Mouse (Mus musculus) hindbrain, embryonic 15.5 days (tissue): ENCODE results near the gene Gdf1. TPM values are rescaled to one million over a fixed set of nuclear protein-coding genes. Genes with fewer than 3 reads are reported as not detected.

Source experiments
- ATAC-seq: fragments of 200-750 bp; cut with Nextera tagmentation; 2 replicates; pipeline ENCODE4 v1.8.0; 2017; ENCODE audit warnings: low read depth, moderate number of reproducible peaks, moderate TSS enrichment; ENCODE audit not compliant: low FRiP score
- H3K27ac ChIP-seq: fragments of 300-500 bp; sonication (generic); replicated peaks from 2 replicates; pipeline ENCODE4 v1.5.1; 2015; ENCODE audit warnings: mild to moderate bottlenecking, inconsistent platforms
- H3K27me3 ChIP-seq: fragments of 300-500 bp; sonication (generic); 2 replicates; pipeline ENCODE4 v1.6.1; 2015; ENCODE audit warnings: control low read depth, inconsistent platforms
- H3K36me3 ChIP-seq: fragments of 300-500 bp; sonication (generic); 2 replicates; pipeline ENCODE4 v1.6.1; 2015; ENCODE audit warnings: control low read depth, inconsistent platforms
- H3K4me1 ChIP-seq: fragments of 300-500 bp; sonication (generic); replicated peaks from 2 replicates; pipeline ENCODE4 v1.6.1; 2015; ENCODE audit warnings: control low read depth, inconsistent platforms
- H3K4me2 ChIP-seq: fragments of 300-500 bp; sonication (generic); 2 replicates; pipeline ENCODE4 v1.6.1; 2015; ENCODE audit warnings: moderate library complexity, mild to moderate bottlenecking, inconsistent platforms
- H3K4me3 ChIP-seq: fragments of 300-500 bp; sonication (generic); 2 replicates; pipeline ENCODE4 v1.5.1; 2015; ENCODE audit warnings: mild to moderate bottlenecking, inconsistent platforms
- H3K9ac ChIP-seq: fragments of 300-500 bp; sonication (generic); 2 replicates; pipeline ENCODE4 v1.6.1; 2015; ENCODE audit warnings: inconsistent platforms
- H3K9me3 ChIP-seq: fragments of 300-500 bp; sonication (generic); 2 replicates; pipeline ENCODE4 v1.6.1; 2016; ENCODE audit warnings: control low read depth, inconsistent platforms
- WGBS: fragments of 180-500 bp; shearing (Covaris S2); methylation state at CpG from one replicate; pipeline ENCODE4 v1.1.7; 2015; 5-methylcytosine and 5-hydroxymethylcytosine counted together
- polyA plus RNA-seq: library from polyadenylated mRNA; unstranded; fragments of >200 nt; fragmentation: Nextera tagmentation; extraction: Ambion mirVana; gene quantifications from 2 replicates; pipeline ENCODE4 v1.2.1, GENCODE M21; 2015

The Gdf1 gene
- polyA plus RNA-seq, 1 experiment from 2014 or later: 7.8 TPM

- no peaks in the 10 kb centered on the region for H3K36me3 ChIP-seq
- peaks cover 56% of the 10 kb centered on the region for H3K4me1 ChIP-seq
- peak overlapping the region; percentile 99 for H3K4me2 ChIP-seq
- H3K27me3 ChIP-seq: no peaks in the 10 kb centered on the region
- H3K27ac ChIP-seq: peak overlapping the region; percentile 90
- peak; percentile 52 for ATAC-seq
- H3K9me3 ChIP-seq: no peaks in the 10 kb centered on the region
- under 1% methylated on average over 39 of the region's 64 CpGs for WGBS
- H3K4me3 ChIP-seq: peak overlapping the region; percentile 100
- peak overlapping the region; percentile 100 for H3K9ac ChIP-seq
Measured at GRCm38 (mm10) chr8:70352657-70353151, 23.1 kb downstream of the Gdf1 start.

DNA sequence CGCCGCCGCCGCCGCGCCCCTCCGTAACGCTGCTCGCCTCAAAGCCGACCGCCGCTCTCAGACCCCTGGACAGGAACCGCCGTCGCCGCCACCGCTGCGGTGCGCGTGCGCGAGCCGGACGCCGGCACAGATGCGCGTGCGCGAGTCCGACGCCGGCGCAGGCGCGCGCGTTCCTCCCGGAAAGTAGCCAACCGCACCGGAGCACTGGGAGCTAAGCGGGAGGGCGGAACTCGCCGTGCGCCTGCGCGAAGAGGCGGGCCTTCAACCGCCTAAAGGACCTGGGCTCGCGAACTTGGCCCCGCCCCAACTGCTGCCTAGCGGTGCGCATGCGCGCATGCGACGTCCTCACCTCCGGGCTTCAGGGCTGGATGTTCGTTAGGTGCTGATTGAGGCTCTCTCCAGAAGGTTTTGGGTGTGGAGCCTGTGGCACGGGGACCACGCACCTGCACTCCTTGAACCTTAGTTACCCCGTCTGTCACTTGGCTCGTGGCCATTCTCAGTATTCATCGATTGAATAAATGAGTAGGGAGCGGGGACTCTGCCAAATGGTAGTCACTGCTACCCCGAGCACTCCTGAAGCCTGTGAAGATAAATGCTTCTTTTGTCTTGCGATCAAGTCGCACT lies 23.7 kb downstream of the Gdf1 start, which contains the start of gene Upf1:
Gene Upf1, minus strand, starts transcription at position 85 of the 624 bp plus-strand sequence.
- under 1% methylated on average over 52 of the region's 69 CpGs for WGBS
- peak within 1 kb of the TSS; percentile 100 for H3K9ac ChIP-seq
- H3K4me2 ChIP-seq: peak within 1 kb of the TSS; percentile 99
- peaks cover 50% of the 10 kb centered on the region for H3K4me1 ChIP-seq
- peak within 1 kb of the TSS; percentile 90 for H3K27ac ChIP-seq
- H3K4me3 ChIP-seq: peak within 1 kb of the TSS; percentile 100
- ATAC-seq: peak; percentile 91
- H3K9me3 ChIP-seq: no peaks in the 10 kb centered on the region
- no peaks in the 10 kb centered on the region for H3K27me3 ChIP-seq
- H3K36me3 ChIP-seq: no peaks in the 10 kb centered on the region

DNA sequence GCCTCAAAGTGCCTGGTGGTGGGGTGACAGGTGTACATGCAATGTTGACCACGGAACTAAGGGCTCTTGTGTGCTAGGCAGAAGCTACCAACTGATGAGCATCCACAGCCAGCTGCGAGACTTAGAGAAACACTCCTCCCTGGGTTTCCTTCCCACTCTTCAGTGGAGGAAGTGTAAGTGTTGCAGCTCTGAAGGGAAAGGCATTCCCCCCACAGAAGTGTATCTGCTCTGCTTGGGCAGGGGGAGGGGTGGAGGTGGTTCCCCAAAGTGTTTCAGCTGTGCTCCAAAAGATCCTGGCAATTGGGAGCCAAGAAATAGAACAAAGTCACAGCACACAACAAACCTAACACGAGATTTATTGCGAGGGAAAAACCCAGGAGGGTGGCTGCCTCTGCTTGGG lies 24.4 kb downstream of the Gdf1 start:
- H3K9me3 ChIP-seq: no peaks in the 10 kb centered on the region
- H3K9ac ChIP-seq: peak overlapping the region; percentile 67
- peaks cover 44% of the 10 kb centered on the region for H3K4me1 ChIP-seq
- peak overlapping the region; percentile 90 for H3K27ac ChIP-seq
- 0 out of 2 replicates have a peak, but pooled peaks cover 5% of the 10 kb centered on the region for H3K27me3 ChIP-seq
- H3K4me2 ChIP-seq: peak overlapping the region; percentile 99
- peak overlapping the region; percentile 100 for H3K4me3 ChIP-seq
- ATAC-seq: no peak
- no peaks in the 10 kb centered on the region for H3K36me3 ChIP-seq
- 69% methylated on average over 4 of the region's 4 CpGs for whole genome bisulfite sequencing

DNA sequence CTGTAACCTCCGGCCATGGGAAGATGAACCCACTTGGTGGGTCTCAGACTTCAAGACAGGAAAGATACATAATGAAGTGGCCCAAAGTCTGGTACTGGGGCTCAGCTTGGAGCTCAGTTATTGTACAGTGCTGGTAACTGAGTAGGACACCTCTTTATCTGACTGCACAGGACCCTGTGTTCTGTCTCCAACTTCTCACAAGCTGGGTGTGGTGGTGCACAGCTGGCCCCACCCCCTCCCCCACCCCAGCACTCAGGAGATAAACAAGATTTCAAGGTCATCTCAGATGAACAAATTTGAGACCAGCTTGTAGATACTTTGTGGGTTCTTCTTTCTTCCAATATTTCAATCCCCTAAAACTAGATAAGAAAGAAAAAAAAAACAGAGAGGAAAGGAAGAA lies 26.5 kb downstream of the Gdf1 start:
- Histone ChIP-seq H3K4me2 (no peak overlapping the region), H3K27me3 (0 out of 2 replicates have a peak, but pooled peaks cover 5% of the 10 kb centered on the region), H3K36me3 (no peaks in the 10 kb centered on the region), H3K4me1 (peaks cover 23% of the 10 kb centered on the region), H3K27ac (no peak overlapping the region), H3K4me3 (no peak overlapping the region), H3K9me3 (no peaks in the 10 kb centered on the region), H3K9ac (no peak overlapping the region)
- 82% methylated on average over 1 of the region's 1 CpGs for WGBS
- ATAC-seq: no peak

GRCm38 (mm10) chr8:70359411-70359810 lies 29.8 kb downstream of the Gdf1 start:
- no peaks in the 10 kb centered on the region for H3K9me3 ChIP-seq
- ATAC-seq: no peak
- H3K4me3 ChIP-seq: no peak overlapping the region
- no peak overlapping the region for H3K4me2 ChIP-seq
- H3K9ac ChIP-seq: no peak overlapping the region
- no peaks in the 10 kb centered on the region for H3K36me3 ChIP-seq
- 0 out of 2 replicates have a peak, but pooled peaks cover 5% of the 10 kb centered on the region for H3K27me3 ChIP-seq
- 42% methylated on average over 3 of the region's 3 CpGs for WGBS
- no peak overlapping the region for H3K27ac ChIP-seq
- H3K4me1 ChIP-seq: 0 out of 2 replicates have a peak, but pooled peaks cover under 1% of the 10 kb centered on the region

DNA sequence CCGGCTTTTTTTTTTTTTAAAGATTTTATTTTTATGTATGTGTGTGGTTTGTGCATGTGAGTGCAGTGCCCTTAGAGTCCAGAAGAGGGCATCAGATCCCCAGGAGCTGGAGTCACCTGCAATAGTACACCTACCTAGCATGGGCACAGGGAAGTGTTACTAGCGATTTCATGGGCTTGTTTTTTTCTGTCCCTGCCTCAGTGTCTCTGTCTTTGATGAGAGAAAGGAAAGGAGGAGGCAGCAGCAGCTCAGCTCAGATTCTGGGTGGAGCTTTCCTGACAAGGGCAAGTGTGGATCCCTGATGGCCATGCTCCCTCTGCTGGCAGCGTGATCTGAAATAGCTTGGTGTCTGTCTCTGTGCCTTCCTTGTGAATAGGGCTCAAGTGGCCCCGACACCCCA lies 31.2 kb downstream of the Gdf1 start:
- Histone ChIP-seq H3K27me3 (0 out of 2 replicates have a peak, but pooled peaks cover 5% of the 10 kb centered on the region), H3K36me3 (no peaks in the 10 kb centered on the region), H3K9ac (no peak overlapping the region), H3K27ac (no peak overlapping the region), H3K4me1 (no peaks in the 10 kb centered on the region), H3K9me3 (no peaks in the 10 kb centered on the region), H3K4me3 (no peak overlapping the region), H3K4me2 (no peak overlapping the region)
- 53% methylated on average over 4 of the region's 4 CpGs for WGBS
- ATAC-seq: no peak

GRCm38 (mm10) chr8:70361484-70362032 lies 31.9 kb downstream of the Gdf1 start:
- H3K4me1 ChIP-seq: no peaks in the 10 kb centered on the region
- 80% methylated on average over 10 of the region's 10 CpGs for WGBS

GRCm38 (mm10) chr8:70364066-70364465 lies 34.4 kb downstream of the Gdf1 start:
- WGBS: 35% methylated on average over 5 of the region's 5 CpGs
- no peak for ATAC-seq
- Histone ChIP-seq H3K4me1 (no peaks in the 10 kb centered on the region), H3K4me3 (no peak overlapping the region), H3K9me3 (no peaks in the 10 kb centered on the region), H3K27me3 (no peaks in the 10 kb centered on the region), H3K9ac (no peak overlapping the region), H3K36me3 (no peaks in the 10 kb centered on the region), H3K4me2 (no peak overlapping the region), H3K27ac (no peak overlapping the region)

More at GRCm38 (mm10) chr8:70361484-70362032, 31.9 kb downstream of the Gdf1 start:
- no peak overlapping the region for H3K4me3 ChIP-seq
- H3K27me3 ChIP-seq: 0 out of 2 replicates have a peak, but pooled peaks cover 5% of the 10 kb centered on the region
- H3K27ac ChIP-seq: no peak overlapping the region
- no peak overlapping the region for H3K4me2 ChIP-seq
- H3K9ac ChIP-seq: no peak overlapping the region
- no peaks in the 10 kb centered on the region for H3K9me3 ChIP-seq
- H3K36me3 ChIP-seq: no peaks in the 10 kb centered on the region
- ATAC-seq: no peak

DNA sequence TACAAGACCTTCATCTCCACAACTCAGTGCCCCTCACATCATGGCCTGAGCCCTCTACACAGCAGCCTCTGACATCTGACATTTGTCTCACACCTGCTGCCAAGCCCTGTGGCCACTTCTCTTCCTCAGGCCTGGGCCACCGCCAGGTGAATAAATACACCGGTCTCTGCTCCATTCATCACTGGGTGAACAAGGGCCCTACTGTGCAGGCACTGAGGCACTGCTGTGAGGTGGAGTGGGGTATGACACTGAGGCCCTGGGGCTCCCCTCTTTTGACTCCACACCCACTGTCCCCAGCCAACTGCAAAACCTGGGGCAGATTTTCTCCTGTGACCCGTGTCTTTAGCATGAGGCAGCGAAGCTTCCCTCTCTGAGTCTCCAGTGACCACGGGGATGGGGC lies 37.0 kb downstream of the Gdf1 start:
- H3K27me3 ChIP-seq: peaks cover 7% of the 10 kb centered on the region
- no peaks in the 10 kb centered on the region for H3K36me3 ChIP-seq
- WGBS: 66% methylated on average over 5 of the region's 5 CpGs
- no peak for ATAC-seq
- no peak overlapping the region for H3K4me2 ChIP-seq
- H3K9ac ChIP-seq: no peak overlapping the region
- no peaks in the 10 kb centered on the region for H3K9me3 ChIP-seq
- H3K4me3 ChIP-seq: no peak overlapping the region
- H3K27ac ChIP-seq: no peak overlapping the region
- H3K4me1 ChIP-seq: no peaks in the 10 kb centered on the region

DNA sequence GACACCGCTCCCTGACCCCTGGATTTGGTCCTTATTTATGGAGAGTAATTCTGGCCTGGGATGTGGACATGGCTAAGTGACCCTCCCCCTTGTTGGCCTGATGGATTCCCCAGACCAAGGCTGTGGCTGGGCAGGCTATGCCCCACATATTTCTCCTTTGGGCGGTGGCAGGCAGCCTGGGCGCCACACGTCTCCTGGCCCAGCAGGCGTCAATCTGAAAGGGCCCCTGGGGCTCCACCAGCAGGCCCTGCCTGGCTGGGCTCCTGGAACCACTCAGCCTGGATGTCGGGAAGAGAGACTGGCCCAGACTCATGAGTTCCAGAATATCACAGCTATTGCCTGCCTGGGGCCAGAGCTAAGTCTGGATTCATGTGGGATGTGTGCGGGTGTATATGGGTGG lies 40.9 kb downstream of the Gdf1 start:
- H3K9me3 ChIP-seq: no peaks in the 10 kb centered on the region
- H3K4me2 ChIP-seq: no peak overlapping the region
- H3K27ac ChIP-seq: no peak overlapping the region
- H3K4me3 ChIP-seq: no peak overlapping the region
- H3K27me3 ChIP-seq: peaks cover 46% of the 10 kb centered on the region
- H3K9ac ChIP-seq: no peak overlapping the region
- 77% methylated on average over 7 of the region's 7 CpGs for WGBS
- H3K4me1 ChIP-seq: peaks cover 22% of the 10 kb centered on the region
- ATAC-seq: no peak
- H3K36me3 ChIP-seq: no peaks in the 10 kb centered on the region

- peaks cover 31% of the 10 kb centered on the region for H3K4me1 ChIP-seq
- no peak overlapping the region for H3K27ac ChIP-seq
- no peak overlapping the region for H3K9ac ChIP-seq
- no peaks in the 10 kb centered on the region for H3K9me3 ChIP-seq
- H3K36me3 ChIP-seq: no peaks in the 10 kb centered on the region
- H3K4me3 ChIP-seq: no peak overlapping the region
- no peak overlapping the region for H3K4me2 ChIP-seq
- H3K27me3 ChIP-seq: peaks cover 61% of the 10 kb centered on the region
- ATAC-seq: no peak
- WGBS: 36% methylated on average over 6 of the region's 6 CpGs
Measured at GRCm38 (mm10) chr8:70371951-70372350, 42.3 kb downstream of the Gdf1 start.
